Mouse (Mus musculus) embryonic facial prominence, embryonic 14.5 days (tissue): ENCODE results near the gene Tpsb2. TPM values are rescaled to one million over a fixed set of nuclear protein-coding genes. Genes with fewer than 3 reads are reported as not detected.

Source experiments
- ATAC-seq: fragments of 200-750 bp; cut with Nextera tagmentation; 2 replicates; pipeline ENCODE4 v1.8.0; 2017; ENCODE audit warnings: low read depth, moderate number of reproducible peaks, moderate TSS enrichment
- DNase-seq: peaks from one replicate; pipeline ENCODE4 v3.0.0-alpha.2; 2015; ENCODE audit warnings: low spot score
- H3K27ac ChIP-seq: fragments of 300-500 bp; sonication (generic); replicated peaks from 2 replicates; pipeline ENCODE4 v1.5.1; 2014; ENCODE audit warnings: low read depth, mild to moderate bottlenecking, low read length, moderate library complexity
- H3K27me3 ChIP-seq: fragments of 300-500 bp; sonication (generic); replicated peaks from 2 replicates; pipeline ENCODE4 v1.6.1; 2014; ENCODE audit warnings: low read length; ENCODE audit not compliant: control insufficient read depth, insufficient read depth
- H3K36me3 ChIP-seq: fragments of 300-500 bp; sonication (generic); 2 replicates; pipeline ENCODE4 v1.6.1; 2014; ENCODE audit warnings: low read length, mixed read lengths; ENCODE audit not compliant: control insufficient read depth, insufficient read depth
- H3K4me1 ChIP-seq: fragments of 300-500 bp; sonication (generic); 2 replicates; pipeline ENCODE4 v1.6.1; 2014; ENCODE audit warnings: antibody characterized with exemption, low read length; ENCODE audit not compliant: control insufficient read depth, insufficient read depth
- H3K4me2 ChIP-seq: fragments of 300-500 bp; sonication (generic); 2 replicates; pipeline ENCODE4 v1.6.1; 2014; ENCODE audit warnings: low read depth, mild to moderate bottlenecking, low read length, moderate library complexity, mixed read lengths
- H3K4me3 ChIP-seq: fragments of 300-500 bp; sonication (generic); 2 replicates; pipeline ENCODE4 v1.5.1; 2014; ENCODE audit warnings: low read depth, mild to moderate bottlenecking, low read length
- H3K9ac ChIP-seq: fragments of 300-500 bp; sonication (generic); 2 replicates; pipeline ENCODE4 v1.6.1; 2014; ENCODE audit warnings: low read depth, mild to moderate bottlenecking, low read length, moderate library complexity, mixed read lengths
- H3K9me3 ChIP-seq: fragments of 300-500 bp; sonication (generic); 2 replicates; pipeline ENCODE4 v1.6.1; 2016; ENCODE audit warnings: low read length; ENCODE audit not compliant: control insufficient read depth
- WGBS: fragments of 180-500 bp; shearing (Covaris S2); extraction: QIAGEN DNeasy Blood & Tissue Kit; methylation state at CpG from one replicate; pipeline ENCODE4 v1.1.7; 2014; 5-methylcytosine and 5-hydroxymethylcytosine counted together
- polyA plus RNA-seq: library from polyadenylated mRNA; unstranded; fragments of >200 nt; fragmentation: Nextera tagmentation; extraction: Ambion mirVana; gene quantifications from 2 replicates; pipeline ENCODE4 v1.2.1, GENCODE M21; 2014

The Tpsb2 gene
- 47.8 and 101 TPM in 2 replicates for polyA plus RNA-seq

GRCm38 (mm10) chr17:25366005-25366404 lies at the start of gene Tpsb2:
Gene Tpsb2 (plus strand): TSS chr17:25366305.
- Histone ChIP-seq H3K4me2 (no peak within 1 kb of the TSS), H3K9ac (no peak within 1 kb of the TSS), H3K9me3 (no peaks in the 10 kb centered on the region), H3K36me3 (no peaks in the 10 kb centered on the region), H3K4me1 (no peaks in the 10 kb centered on the region), H3K4me3 (no peak within 1 kb of the TSS), H3K27me3 (no peaks in the 10 kb centered on the region), H3K27ac (no peak within 1 kb of the TSS)
- DNase-seq, result no peak
- WGBS, result 63% methylated on average over 2 of the region's 2 CpGs
- ATAC-seq, result no peak

DNA sequence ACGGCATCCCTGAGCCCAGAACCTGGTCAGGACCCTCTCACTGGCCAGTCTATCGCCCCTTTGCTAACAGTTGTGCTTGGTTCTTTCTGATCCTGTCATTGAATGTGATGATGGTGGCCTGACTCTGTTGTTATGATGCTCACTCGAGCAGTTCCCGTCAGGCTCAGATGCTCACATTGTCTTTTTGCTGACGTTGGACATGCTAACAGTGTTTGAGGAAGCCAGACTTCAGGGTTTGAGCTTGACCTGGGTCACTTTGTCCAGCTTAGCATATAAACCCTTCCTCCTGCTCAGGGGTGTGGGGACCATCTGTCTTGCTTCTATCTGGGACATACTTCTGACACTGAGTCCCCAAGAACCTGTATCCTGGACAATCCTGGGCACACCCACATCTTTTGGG lies 47.8 kb upstream of the Tpsb2 start, which contains the start of gene Prss29:
Gene Prss29, plus strand, starts transcription at position 301 of the 400 bp plus-strand sequence.
- Histone ChIP-seq H3K4me1 (no peaks in the 10 kb centered on the region), H3K27ac (no peak within 1 kb of the TSS), H3K9me3 (no peaks in the 10 kb centered on the region), H3K4me3 (no peak within 1 kb of the TSS), H3K9ac (no peak within 1 kb of the TSS), H3K36me3 (no peaks in the 10 kb centered on the region), H3K27me3 (no peaks in the 10 kb centered on the region), H3K4me2 (no peak within 1 kb of the TSS)
- WGBS, result 89% methylated on average over 5 of the region's 5 CpGs
- no peak for DNase-seq
- ATAC-seq, result no peak

DNA sequence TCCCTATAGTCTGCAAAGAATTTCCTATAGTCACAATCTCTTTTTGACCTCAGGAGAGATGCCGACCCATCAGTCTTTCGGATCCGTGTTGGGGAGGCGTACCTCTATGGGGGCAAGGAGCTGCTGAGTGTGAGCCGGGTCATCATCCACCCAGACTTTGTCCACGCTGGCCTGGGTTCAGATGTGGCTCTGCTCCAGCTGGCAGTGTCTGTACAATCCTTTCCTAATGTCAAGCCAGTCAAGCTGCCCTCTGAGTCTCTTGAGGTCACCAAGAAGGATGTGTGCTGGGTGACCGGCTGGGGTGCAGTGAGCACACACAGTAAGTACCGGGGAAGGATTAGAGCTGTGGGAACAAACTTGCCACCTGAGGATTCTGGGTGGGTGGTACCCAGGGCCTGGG lies 45.3 kb upstream of the Tpsb2 start:
- H3K9me3 ChIP-seq, result no peaks in the 10 kb centered on the region
- H3K4me1 ChIP-seq, result no peaks in the 10 kb centered on the region
- no peak overlapping the region for H3K4me2 ChIP-seq
- no peak overlapping the region for H3K27ac ChIP-seq
- no peak overlapping the region for H3K9ac ChIP-seq
- no peak overlapping the region for H3K4me3 ChIP-seq
- no peaks in the 10 kb centered on the region for H3K27me3 ChIP-seq
- WGBS, result 92% methylated on average over 8 of the region's 8 CpGs
- no peaks in the 10 kb centered on the region for H3K36me3 ChIP-seq
- DNase-seq (no peak), ATAC-seq (no peak)

- ATAC-seq, result no peak
- no peak overlapping the region for H3K9ac ChIP-seq
- no peaks in the 10 kb centered on the region for H3K9me3 ChIP-seq
- H3K36me3 ChIP-seq, result no peaks in the 10 kb centered on the region
- H3K27me3 ChIP-seq, result no peaks in the 10 kb centered on the region
- WGBS, result 32% methylated on average over 2 of the region's 2 CpGs
- no peak overlapping the region for H3K27ac ChIP-seq
- no peak overlapping the region for H3K4me3 ChIP-seq
- no peak overlapping the region for H3K4me2 ChIP-seq
- H3K4me1 ChIP-seq, result no peaks in the 10 kb centered on the region
- no peak for DNase-seq
Observed at GRCm38 (mm10) chr17:25322930-25323329, 43.2 kb upstream of the Tpsb2 start.

DNA sequence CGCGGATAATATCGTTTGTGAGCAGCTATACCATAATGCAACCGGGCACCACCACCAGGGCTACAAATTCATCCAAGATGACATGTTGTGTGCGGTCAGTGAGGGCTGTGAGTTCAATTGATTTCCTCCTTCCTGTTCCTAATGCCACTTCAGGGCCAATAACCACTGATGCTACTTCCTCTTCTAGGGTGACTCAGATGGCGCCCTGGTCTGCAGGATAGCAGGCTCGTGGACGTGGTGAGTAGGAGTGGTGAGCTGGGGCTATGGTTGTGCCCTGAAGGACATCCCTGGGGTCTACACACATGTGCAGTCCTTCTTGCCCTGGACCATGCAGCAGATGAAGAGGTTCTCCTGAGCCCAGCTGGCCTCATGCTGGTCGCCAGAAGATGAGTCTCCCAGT lies 33.8 kb upstream of the Tpsb2 start:
- no peaks in the 10 kb centered on the region for H3K4me1 ChIP-seq
- no peak for DNase-seq
- no peak overlapping the region for H3K4me2 ChIP-seq
- no peak overlapping the region for H3K9ac ChIP-seq
- WGBS, result 69% methylated on average over 9 of the region's 9 CpGs
- H3K9me3 ChIP-seq, result no peaks in the 10 kb centered on the region
- no peak for ATAC-seq
- H3K27me3 ChIP-seq, result no peaks in the 10 kb centered on the region
- no peak overlapping the region for H3K4me3 ChIP-seq
- H3K27ac ChIP-seq, result no peak overlapping the region
- H3K36me3 ChIP-seq, result no peaks in the 10 kb centered on the region

DNA sequence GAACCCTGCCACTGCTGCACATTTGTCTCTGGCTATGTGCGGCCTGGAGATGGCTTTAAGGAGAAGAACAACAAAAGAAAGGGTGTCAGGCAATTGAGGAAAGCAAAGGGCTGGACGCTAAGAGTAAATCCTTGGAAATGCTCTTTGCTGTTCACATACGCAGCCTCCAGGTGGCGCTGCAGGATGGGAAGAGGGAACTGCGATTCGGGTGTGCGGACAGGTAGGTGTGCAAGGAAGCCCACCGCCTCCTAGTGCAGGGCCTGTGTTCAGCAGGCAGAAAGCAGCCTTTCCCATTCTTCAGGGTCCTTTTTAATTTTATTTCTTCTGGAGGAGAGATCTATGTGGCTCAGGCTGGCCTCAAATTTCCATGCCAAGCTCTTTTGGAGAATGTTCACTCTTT lies 32.2 kb upstream of the Tpsb2 start:
- Histone ChIP-seq H3K27ac (no peak overlapping the region), H3K9me3 (no peaks in the 10 kb centered on the region), H3K4me3 (no peak overlapping the region), H3K36me3 (no peaks in the 10 kb centered on the region), H3K27me3 (no peaks in the 10 kb centered on the region), H3K9ac (no peak overlapping the region), H3K4me2 (no peak overlapping the region), H3K4me1 (no peaks in the 10 kb centered on the region)
- 0 out of 2 replicates have a peak, but pooled peaks have one; percentile 47 for ATAC-seq
- DNase-seq, result peak; percentile 75
- under 1% methylated on average over 8 of the region's 8 CpGs for WGBS

DNA sequence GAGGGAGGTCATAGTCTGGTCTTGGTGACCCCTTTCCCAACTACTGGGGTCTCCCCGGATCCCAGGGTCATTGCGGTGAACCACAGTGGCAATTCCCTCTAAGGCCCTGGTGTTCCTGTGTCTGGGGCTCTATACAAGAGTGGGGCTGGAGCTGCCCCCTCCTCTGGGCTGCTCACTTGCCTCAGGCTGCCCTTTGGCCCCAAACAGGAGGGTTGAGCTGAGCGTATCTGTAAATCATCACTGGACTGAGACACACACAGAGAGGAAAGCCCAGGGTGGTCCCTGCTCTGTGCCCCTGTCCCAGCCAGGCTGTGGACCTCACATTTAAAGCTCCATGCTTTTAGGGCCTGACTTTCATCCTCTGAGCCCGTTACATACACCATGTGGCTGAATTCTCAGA lies 27.9 kb upstream of the Tpsb2 start:
- Histone ChIP-seq H3K4me2 (no peak overlapping the region), H3K4me3 (no peak overlapping the region), H3K36me3 (no peaks in the 10 kb centered on the region), H3K4me1 (no peaks in the 10 kb centered on the region), H3K27me3 (no peaks in the 10 kb centered on the region), H3K9me3 (no peaks in the 10 kb centered on the region), H3K27ac (no peak overlapping the region), H3K9ac (no peak overlapping the region)
- WGBS, result 86% methylated on average over 4 of the region's 4 CpGs
- no peak for DNase-seq
- ATAC-seq, result no peak

- DNase-seq (no peak), ATAC-seq (no peak)
- Histone ChIP-seq H3K27ac (no peak overlapping the region), H3K4me3 (no peak overlapping the region), H3K4me1 (no peaks in the 10 kb centered on the region), H3K9me3 (no peaks in the 10 kb centered on the region), H3K9ac (no peak overlapping the region), H3K27me3 (no peaks in the 10 kb centered on the region), H3K36me3 (no peaks in the 10 kb centered on the region), H3K4me2 (no peak overlapping the region)
- WGBS, result 83% methylated on average over 6 of the region's 6 CpGs
Observed at GRCm38 (mm10) chr17:25340003-25340402, 26.1 kb upstream of the Tpsb2 start.

GRCm38 (mm10) chr17:25341490-25341889 lies 24.6 kb upstream of the Tpsb2 start:
- no peaks in the 10 kb centered on the region for H3K36me3 ChIP-seq
- H3K4me2 ChIP-seq, result no peak overlapping the region
- DNase-seq, result no peak
- WGBS, result 50% methylated on average over 2 of the region's 3 CpGs
- no peak overlapping the region for H3K4me3 ChIP-seq
- H3K9me3 ChIP-seq, result no peaks in the 10 kb centered on the region
- no peaks in the 10 kb centered on the region for H3K27me3 ChIP-seq
- no peaks in the 10 kb centered on the region for H3K4me1 ChIP-seq
- no peak overlapping the region for H3K9ac ChIP-seq
- no peak overlapping the region for H3K27ac ChIP-seq
- no peak for ATAC-seq
